Mouse (Mus musculus) thymus, postnatal 4 days (tissue): ENCODE data around the gene T2.

ENCODE experiments used
- DNase-seq: peaks from one replicate; pipeline ENCODE4 v3.0.0; 2021

The T2 gene

DNA sequence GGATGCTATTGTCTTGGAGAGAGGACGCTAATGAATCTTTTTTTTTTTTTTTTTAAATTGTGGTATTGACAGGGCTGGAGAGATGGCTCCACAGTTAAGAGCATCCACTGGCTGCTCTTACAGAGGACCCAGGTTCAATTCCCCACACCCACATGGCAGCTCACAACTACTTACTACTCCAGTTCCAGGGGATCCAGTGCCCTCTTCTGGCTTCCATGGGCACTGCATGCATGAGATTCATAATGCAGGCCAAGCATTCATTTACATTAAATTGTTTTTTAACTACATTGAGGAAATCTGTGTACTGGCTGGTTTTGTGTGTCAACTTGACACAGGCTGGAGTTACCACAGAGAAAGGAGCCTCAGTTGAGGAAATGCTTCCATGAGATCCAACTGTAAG, 64.9 kb downstream of the T2 start:
- peak; percentile 52 for DNase-seq

DNA sequence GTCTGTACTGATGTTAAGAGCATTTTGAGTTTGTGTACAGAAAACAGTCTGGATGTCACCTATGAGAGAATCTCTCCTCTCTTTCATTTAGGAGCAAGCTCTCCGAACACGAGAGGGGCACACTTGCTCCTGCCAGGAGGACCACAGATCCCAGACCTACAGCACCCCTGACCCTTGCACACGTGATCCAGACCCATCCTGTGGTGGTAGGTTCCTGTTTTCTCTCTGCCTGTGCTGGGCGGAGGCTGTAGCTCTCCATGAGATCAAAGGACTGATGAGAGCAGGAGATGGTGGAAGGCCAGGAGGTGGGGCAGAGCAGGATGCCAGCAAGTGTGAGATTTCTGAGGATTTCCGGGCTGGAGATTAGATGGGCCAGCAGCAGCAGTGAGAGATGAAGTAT, 65.7 kb downstream of the T2 start:
- no peak for DNase-seq

DNA sequence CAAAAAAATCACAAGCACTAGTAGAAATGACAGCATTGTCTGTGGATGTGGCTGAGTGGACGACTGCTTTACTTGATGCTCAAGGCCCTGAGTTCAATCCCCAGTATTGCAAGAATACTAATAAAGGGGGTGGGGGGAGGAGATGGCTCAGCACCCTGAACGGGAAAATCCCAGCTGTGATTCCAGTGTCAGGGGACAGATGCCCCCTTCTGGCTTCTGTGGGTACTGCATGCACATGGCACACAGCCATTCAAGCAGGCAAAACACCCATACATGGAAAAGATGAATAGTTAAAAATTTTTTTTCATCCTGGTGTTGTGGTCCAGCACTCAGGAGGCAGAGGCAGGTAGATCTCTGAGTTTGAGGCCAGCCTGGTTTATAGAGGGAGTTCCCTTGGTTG, 67.5 kb downstream of the T2 start:
- DNase-seq, result peak; percentile 72

DNA sequence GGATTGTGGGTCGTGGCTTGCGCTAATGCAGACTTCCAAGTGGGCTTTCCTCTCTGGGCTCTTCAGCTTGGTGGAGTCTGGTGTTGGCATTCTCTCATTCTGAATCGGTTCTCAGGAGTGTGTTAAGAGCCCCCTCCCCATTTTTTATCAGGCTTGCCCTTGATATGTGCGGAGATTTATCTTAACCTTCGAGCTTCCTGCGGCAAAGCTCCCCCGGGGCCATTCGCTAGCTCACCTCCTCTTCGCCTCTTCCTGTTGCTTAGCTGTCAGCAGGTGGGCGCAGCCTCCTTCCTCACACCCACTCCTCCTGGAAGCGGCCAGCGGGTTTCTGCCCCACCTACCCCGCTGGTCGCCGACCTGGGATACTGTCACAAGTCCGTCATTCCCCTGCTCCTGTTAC, 73.6 kb downstream of the T2 start:
- DNase-seq, result peak; percentile 21

DNA sequence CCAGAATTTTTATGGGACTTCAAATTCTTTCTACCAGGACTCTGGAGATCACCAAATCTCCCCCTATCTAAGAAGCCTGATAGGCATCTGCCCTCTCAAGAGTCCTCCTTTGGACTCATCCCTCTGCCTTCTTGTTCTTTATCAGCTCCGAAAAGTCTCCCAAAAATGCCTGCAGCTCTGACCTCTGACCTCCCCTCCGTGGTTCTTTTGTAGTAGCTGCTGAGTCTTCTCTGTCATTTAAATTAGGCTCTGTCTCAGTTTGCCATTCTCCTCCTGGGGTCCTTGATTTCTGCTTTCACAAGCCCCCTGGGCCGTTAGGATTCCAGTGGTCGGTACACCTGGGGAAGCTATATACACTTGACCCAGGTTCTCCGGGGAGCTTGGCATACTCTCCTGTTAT, 74.1 kb downstream of the T2 start:
- no peak for DNase-seq

DNA sequence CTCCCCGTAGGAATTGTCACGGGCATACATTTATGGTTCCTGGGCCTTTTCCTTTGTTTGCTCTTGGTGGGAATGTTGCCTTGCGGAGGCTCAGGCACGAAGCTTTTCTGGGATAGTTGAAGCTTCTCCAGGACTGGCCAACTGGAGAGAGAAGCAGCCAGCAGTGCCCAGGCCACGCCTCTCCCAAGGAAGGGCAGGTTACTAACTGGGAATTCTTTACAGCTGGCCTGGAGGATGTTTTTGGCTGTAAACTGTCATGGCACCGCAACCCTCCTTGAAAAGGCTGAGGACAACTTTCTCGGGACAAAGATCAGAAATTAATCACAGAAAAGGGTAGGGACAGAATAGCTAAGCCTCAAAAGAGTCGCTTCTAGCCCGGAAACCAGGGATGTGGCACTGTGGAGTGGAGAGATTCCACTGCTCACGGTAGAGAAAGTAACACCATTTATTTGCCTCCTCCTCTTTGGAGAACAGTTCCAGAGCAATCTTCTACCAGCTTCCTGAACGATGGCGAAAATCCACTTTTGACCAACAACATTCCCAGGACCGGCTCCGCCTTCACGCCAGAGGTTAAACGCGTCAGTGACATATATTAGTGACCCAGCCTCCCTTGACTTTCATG, 76.5 kb downstream of the T2 start:
- DNase-seq, result no peak

DNA sequence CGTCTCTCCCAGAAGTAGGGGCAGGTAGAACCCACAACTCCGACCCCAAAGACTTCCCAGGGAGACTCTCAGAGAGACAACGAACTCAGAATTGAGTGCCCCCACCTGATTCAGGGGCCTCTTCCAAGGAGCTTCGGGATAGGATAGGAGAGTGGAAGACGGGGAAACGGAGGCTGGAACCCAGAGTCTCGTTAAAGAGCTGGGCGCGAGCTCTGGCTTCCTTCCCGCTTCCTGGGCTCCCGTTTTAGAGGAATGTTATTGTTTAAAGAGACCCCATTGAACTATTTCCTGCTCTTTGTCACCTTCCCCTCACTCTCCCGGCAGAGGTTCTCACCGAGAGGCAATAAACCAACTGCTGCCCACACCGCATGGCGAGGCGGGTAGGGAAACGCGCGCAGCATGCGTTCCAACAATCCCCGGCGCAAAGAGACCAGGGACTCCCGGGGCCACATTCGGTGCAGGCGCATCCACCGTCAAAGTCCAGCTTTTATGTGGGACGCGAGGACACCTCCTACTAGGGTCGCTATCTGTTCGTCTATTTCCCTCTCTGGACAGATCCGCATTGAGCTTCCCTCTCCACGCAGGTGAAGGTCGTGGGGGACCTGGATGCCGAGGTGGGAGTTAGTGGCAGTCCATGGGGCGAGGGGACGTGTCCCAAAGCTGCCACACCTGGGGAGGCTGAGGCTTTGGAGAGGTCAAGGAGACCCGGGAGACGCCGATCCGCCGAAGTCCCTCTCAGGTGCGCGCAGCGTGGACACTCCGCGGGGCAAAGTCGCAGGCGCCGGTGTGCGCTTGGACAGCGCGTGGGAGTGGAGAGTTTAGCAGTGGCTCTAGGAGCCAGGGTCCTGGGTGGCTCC, 77.6 kb downstream of the T2 start:
- no peak for DNase-seq

DNA sequence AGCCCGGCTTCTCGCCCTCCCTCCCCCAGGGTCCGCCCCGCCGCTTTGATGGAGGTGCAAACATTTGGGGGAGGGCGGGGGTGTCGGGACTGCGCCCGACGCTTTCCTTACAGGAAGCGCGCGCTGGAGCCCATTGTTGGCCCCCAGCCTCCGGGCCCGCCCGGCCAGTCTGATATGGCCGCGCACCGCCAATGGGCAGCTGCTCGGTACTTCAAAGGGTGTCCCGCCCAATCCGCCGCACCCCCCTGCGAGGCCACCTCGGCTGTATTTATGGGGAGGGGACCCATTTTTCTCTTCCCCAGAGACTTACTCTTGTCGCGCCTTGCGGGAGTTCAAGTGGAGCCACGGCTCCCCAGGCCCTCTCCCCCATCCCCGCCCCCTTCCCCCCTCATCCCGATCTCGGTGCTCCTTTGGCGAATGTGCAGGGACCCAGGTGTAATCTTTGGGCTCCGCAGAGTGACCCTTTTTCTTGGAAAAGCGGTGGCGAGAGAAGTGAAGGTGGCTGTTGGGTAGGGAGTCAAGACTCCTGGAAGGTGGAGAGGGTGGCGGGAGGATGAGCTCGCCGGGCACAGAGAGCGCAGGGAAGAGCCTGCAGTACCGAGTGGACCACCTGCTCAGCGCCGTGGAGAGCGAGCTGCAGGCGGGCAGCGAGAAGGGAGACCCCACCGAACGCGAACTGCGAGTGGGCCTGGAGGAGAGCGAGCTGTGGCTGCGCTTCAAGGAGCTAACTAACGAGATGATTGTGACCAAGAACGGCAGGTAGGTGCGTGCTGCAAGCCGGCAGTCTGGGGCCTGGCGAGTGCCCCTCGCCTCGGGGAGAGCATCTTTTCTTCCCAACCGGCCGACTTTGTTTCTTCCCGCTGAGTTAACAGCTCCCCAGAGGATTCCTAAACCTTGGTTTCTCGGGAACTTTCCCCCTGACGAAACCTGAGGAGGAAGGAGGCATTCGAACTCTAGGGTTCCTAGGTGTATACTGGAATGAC, 78.5 kb downstream of the T2 start, which contains the start of gene T:
Gene T (plus strand): TSS at position 446 of the 983 bp plus-strand sequence.
- DNase-seq, result no peak

DNA sequence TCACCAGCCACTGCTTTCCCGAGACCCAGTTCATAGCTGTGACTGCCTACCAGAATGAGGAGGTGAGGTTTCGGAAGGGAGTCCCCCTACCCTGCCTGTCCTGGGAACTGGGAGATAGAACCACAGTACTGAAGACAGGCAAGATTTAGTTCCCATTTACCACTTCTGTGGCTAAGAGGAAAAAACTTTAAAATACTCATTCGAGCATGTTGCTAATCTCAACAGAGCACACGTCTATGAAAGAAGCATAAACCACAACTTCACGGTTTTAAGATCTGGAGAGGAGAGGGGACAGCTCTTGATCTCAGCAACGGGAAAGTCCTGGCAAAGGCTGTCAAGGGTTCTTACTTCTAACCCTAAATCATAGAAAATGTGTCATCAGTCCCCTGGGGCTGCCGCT, 80.4 kb downstream of the T2 start:
- DNase-seq, result no peak

DNA sequence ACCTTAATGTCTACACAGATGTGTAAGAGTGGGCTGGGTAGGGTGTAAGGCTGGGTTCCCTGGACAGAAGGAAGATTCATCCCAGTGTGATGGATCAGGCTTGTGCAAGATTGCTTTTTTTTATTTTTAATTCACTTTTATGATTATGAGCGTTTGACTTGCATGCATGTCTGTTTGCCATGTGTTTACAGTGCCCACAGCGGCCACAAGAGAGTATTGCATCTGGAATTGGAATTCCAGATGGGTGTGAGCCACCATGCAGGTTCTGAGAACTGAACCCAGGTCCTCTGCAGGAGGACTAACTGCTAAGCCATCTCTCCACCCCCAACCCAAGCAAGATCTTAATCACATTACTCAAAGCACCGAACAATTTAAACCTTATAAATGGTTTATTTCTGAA, 88.3 kb downstream of the T2 start:
- DNase-seq, result no peak

DNA sequence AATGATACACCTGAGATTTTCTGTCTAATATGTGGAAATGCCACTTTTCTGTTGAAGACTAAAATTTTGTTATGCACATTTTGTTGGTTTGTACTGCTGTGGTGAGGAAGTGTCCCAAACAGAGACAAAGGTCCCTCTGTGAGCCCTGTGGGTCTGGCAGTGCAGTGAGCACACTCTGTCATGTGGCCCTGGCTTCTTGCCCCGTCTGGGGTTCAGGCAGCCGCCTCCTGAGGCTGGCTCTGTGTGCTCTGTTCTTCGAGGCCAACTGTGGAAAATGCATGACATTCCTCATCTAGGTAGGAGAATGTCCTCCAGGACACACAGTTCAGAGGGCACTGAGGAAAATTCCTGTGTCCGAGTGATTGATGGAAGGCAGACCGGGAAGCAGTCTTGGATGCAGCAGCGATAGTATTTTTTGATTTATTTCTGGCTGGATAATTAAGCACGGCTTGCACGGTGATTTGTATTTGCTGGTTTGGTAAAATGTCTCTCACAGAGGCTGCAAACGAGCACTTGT, 91.9 kb downstream of the T2 start:
- no peak for DNase-seq

DNA sequence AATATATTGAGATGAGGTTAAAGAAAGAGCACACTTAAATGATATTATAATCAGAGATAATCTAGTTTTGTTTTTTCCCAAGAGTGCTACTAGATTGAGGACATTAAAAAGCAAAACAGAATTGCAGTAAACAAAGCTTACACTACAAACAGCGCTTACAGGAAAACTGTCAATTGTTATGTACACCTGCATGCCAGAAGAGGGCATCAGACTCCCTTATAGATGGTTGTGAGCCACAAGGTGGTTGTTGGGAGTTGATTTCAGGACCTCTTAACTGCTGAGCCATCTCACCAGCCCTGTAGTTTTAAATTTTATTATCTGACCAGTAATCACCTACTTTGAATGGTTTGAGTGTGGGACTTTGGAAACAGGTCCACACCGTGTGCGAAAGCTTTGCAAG, 92.5 kb downstream of the T2 start:
- no peak for DNase-seq

DNA sequence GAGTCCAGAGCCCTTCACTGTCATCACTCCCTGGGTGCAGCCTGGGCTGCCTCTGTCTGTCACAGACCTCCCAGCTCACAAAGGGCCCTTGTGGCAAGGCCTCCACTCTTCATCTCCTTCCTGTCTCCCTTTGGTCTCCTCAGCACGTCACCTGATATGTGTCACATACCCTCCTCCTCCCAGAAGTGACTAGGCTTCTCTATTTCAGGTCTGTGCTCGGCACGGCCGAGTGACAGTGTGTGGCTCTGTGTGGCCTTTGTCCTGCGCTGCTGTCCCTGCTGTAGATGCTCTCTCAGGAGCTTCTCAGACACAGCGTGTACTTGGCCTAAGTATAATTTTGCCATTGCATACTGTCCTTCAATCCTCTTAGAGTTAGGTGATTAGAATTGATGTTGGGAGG, 99.4 kb downstream of the T2 start:
- DNase-seq, result peak; percentile 36

DNA sequence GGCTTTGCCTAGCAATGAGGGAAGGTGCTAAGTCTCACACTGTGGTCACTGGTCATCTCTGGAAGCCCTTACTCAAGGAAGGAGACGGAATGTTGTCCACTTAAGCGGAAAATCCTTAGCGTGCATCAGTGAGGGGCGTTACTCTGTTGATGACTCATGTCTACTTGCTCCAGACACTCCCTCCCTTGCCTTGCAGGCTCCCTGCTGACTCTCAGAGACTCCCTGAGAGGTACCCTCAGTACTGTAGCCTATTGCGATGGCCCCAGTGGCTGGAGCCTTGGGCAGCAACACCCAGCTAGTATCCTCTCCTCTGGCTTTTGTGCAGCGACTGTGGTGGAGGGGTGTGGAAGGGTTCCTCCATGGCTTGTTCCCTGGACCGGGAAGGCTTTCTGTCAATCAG, 99.8 kb downstream of the T2 start:
- DNase-seq, result no peak

DNA sequence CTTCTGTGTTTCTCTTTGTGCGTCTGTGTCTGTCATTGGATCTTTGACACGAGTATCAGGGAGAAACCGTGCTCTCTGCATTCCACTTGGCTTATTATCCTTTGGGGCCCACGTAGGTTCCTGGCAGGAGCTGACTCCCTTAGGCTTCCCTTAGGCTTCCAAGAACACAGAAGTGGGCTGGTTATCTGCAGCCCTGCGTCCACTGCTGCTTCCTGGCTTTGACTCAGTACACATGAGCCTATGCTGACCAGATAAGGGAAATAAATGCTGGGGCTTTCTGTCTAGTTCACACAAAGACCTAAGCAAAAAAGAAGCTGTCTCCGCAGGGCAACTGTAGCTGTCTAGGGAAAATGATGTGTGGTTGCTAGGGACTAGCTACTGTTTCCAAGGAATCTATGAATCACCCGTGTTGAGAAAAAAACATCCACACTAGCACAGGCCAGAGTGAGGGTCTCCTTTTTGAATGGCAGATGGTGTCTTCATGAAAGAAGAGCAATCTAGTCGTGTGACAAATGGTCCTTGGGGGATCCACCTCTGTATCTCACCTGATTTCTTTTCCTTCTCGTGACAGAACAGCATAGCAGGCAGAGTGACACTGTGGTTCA, 101.2 kb downstream of the T2 start:
- DNase-seq, result no peak

DNA sequence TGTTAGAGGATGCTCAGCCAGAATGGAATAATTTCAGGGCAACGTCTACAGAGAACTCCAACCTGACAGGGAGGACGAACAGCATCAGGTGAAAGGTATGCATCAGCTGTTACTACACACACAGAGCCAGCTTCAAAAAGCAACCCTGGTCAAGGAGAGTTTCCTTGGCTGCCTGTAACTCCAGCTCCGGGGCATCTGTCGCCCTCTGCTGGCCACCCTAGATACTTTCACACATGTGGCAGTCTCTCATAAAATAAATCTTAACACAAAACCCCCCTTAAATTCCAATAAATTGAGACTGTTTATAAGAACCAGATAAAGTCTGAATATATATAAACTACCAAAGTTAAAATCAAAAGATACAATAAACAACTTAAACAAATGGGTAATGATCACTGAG, 105.8 kb downstream of the T2 start:
- DNase-seq, result peak; percentile 83

DNA sequence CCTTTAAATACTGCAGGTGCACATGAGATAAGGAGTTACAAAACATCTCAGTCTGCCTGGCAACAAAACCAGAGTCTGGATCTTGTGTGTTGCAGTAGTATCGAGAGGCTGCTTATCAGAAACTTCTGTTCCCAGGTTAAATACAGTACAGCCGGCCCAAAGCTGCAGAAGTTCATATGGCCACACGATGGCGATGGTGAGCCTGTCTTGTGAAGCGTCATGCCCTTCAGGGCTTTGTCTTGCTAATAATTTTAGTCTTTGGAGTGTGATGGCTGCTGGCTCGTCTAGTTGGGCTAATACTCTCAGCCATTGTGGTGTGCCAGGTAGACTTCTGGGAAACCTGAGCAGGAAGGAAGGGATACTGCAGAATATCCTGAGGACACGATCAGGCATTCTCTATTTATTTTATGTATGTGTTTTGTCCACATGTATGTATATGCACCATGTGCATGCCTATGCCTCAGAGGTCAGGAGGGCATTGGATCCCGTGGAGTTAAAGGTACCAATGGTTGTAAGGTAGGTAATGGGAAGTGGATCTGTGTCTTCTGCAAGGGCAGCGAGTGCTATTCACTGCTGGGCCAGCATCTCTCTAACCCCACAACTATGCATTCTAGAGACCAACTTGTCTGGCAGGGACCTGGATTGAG, 107.8 kb downstream of the T2 start:
- peak; percentile 68 for DNase-seq

DNA sequence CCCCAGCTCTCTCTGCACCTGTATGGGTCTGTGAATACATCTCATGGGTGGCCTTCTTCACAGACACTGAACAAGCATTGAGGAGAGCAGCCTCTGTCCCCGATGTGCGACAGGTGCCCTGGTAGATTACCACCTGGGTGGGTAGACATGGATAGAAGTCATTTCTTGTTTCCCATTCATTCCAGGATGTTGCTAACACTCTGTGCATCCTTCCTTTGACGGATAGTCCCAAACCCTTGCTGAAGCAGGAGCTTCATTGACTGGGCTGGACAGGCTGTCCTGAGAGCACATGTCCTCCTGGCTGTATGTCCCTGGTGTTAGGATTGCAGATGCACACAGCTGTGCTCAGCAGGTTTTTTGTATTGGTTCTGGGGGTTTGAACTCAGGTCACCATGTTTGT, 112.0 kb downstream of the T2 start:
- DNase-seq, result no peak

DNA sequence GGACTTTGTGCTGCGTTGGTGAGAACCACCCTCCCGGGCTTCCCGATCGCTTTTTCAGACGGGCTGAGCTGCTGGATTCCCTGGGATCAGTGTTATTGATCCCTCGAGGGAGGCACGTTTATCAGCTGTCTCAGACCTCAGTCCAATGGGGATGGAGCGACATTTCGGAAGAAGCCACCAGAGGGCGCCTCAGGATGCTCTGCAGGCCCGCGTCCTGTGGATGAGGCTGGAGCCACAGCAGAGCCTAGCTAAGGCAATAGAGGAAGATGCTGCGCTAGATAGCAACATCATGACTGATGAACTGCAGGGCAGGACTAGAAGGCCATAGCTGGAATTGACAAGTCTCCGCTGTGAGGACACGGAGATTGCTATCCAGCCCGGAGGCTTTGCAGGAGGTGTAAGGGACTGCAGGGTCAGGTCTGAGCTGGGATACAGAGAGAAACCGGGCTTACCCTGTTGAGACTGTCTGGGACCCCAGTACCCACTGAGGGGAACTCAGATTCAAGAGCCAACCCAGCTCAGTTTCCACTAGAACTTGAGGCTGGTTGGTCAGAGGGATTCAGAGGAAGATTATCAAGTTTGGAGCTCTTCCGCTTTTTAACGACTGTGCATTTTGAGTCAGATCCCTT, 113.0 kb downstream of the T2 start:
- DNase-seq, result peak; percentile 89
